Mouse (Mus musculus): ENCODE results near the gene Tns3.

The Tns3 gene

GRCm38 (mm10) chr11:8438269-8438668 lies 226.1 kb downstream of the Tns3 start:
- DNase-seq (ENCODE audit: low spot score): no peak

GRCm38 (mm10) chr11:8435101-8435500 lies 229.2 kb downstream of the Tns3 start:
- DNase-seq (ENCODE audit: low spot score): no peak

GRCm38 (mm10) chr11:8434366-8434765 lies 230.0 kb downstream of the Tns3 start:
- no peak for DNase-seq (ENCODE audit: low spot score)

DNA sequence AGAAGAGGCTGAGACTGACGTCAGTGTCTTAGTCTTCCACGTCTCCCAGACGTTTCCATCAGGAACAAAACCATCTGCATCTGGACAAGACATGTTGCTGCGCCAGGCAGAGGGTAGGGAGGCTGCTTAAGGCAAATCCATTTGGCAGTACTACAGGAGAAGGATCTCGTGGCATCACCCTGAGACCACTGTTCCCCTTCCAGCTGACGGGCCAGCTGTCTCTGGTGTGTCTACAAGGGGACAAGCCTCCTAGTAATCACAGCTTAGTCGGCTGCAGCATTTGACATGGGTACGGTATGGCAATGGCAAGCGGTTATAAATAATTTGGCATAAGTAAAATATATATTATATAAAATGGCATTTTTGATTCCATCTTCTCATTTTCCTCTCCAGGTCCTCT lies 230.9 kb downstream of the Tns3 start:
- no peak for DNase-seq (ENCODE audit: low spot score)

- DNase-seq (ENCODE audit: low spot score): no peak
Observed at GRCm38 (mm10) chr11:8432941-8433340, 231.4 kb downstream of the Tns3 start.

DNA sequence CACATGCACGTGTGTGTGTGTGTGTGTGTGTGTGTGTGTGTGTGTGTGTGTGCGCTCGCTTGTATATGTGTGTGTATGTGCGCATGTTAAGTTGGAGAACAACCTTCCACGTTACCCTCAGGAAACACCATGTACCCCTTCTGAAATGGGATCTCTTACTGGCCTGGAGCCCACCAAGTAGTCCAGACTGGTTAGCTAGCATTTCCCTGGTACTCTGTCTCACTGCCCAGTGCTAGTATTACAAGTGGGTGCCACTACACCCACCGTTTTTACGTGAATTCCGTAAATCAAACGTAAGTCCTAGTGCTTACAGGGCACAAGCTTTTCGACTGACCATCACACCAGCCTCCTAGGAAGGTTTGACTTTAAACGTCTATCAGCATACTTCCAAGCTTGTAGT lies 236.7 kb downstream of the Tns3 start:
- DNase-seq (ENCODE audit: low spot score): no peak

GRCm38 (mm10) chr11:8425226-8425570 lies 239.1 kb downstream of the Tns3 start:
- DNase-seq (ENCODE audit: low spot score): no peak

DNA sequence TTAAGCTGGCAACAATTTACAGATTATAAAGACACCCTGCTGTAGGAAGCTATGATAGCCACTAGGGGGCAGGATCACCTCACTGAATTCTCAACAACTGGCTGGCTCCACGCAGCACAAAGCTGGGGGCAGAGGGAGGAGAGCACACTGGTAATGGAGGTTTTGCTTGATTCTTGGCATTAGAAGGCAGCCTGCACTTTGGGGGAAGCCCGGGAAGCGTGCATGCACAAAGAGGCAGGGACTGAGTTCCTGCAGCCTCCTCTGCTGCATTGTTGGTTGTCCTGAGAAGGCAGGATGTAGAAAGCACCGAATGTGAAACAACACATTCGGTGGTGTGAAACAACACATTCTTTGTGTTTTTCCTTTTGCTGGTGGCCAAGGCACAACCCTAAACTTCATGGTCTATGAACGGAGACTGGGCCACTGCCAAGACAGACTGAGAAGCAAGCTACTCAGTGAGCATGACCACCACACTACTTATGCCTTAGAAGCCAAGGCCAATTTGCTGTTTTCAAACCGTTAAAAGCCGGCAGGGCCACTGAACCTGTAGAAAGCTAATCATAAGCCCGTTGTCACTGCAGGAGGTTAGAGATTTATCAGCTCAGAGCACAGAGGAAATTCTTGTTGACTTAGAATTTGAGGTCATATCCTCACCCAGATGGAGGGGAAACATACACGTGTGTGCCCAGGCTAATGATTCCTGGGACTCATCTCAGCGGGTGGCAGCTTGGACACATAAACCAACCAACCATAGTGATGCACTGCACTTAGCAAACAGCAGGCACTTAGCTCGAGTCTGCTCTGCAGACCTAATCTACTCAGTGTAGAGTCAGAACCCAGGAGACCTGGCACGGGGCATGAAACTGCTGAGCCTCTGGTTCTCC lies 239.8 kb downstream of the Tns3 start:
- DNase-seq (ENCODE audit: low spot score): peak; percentile 88

DNA sequence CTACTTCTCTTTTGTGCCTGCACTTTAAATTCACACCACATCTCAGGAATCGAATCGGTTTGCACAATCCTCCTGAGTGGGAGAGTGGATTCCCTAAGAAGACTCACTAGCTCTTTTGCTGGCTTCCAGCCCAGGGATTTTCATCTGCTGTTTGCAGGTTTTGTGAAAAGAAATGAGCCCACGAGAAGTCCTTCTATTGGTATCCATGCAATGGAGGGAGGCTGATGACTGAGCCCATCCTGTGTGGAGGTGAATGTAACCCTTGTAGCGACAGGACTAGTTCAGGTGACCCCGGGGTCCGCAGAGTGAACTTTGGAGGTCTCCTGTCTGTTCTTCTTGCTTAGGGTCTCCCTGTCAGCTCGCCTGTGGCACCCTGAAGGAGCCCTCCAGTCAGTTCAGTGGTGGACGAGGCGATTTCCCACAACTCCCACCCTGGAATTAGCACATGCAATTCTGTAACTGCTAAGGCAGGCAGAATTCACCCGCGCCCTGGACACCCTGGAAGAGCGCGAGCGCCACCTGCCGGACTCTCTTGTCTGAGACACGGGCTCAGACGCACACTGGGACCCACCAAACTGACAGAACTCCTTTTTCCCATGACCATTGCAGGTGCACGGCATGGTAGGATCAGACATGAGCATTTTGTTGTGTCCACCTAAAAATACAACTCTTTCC lies 259.0 kb downstream of the Tns3 start:
- peak; percentile 90 for DNase-seq (ENCODE audit: low spot score)

GRCm38 (mm10) chr11:8401328-8401727 lies 263.0 kb downstream of the Tns3 start:
- DNase-seq (ENCODE audit: low spot score): no peak

DNA sequence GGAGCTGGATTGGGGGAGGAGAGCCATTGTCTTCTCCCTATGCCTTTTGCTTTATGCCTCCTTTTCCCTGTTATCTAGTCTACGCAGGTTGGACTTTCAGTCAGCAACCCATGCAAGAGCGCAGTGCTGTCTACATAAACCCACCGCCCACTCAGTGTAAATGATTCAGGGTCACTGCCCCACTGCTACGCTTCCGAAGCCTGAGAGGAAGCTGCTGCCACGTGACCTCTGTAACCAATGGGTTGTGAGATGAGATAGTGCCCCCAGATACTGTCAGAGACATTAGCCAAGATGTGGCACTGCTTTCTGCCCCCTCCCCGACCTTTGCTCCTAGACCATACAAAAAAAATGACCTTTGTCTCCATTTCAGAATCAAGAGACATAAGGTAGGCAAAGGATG lies 268.0 kb downstream of the Tns3 start:
- no peak for DNase-seq (ENCODE audit: low spot score)

GRCm38 (mm10) chr11:8391564-8391963 lies 272.8 kb downstream of the Tns3 start:
- no peak for DNase-seq (ENCODE audit: low spot score)

DNA sequence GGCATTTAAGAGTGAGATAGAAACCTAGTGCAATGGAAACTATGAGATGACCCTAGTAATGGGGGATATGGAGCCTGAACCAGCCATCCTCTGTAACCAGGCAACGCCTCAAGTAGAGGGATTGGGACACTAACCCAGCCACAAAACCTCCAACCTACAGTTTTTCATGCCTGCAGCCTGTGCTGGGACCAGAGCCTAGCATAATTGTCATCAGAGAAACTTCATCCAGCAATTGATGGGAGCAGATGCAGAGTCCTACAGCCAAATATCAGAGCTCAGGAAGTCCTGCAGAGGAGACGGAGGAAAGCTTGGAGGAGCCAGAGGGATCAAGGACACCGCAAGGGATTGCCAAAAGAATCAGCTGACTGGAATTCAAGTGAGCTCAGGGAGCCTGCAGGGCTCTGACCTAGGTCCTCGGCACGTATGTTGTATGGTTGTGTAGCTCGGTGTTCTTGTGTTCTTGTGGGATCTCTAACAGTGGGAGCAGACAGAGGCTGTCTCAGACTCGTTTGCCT lies 278.4 kb downstream of the Tns3 start:
- no peak for DNase-seq (ENCODE audit: low spot score)
